Mouse (Mus musculus) lung, postnatal 25 days (tissue): Measurements from ENCODE around the gene Slco6c1.

Experiments
- DNase-seq: peaks from one replicate; pipeline ENCODE4 v3.0.0; 2022; ENCODE audit warnings: low spot score

Slco6c1 gene

DNA sequence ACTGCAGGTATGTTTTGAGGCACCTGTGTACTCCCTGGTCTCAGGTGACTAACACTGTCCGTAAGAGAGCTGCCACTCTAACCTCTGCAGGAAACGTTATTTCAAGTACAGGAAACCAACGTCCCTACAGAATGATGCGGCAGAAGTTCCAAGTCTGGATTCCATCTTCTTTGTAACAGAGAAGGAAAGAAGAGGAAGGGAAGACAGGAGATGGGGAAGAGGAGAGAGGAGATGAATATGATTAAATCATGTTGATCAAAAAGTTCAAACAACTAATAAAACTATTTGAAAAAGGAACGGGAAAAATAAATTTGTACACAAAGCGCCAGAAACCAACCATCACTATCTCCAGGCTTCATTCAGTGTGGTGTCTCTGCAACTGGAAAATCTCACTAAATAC is at the start of gene Slco6c1:
Gene Slco6c1, minus strand, starts transcription at position 101 of the 400 bp plus-strand sequence.
- no peak for DNase-seq

DNA sequence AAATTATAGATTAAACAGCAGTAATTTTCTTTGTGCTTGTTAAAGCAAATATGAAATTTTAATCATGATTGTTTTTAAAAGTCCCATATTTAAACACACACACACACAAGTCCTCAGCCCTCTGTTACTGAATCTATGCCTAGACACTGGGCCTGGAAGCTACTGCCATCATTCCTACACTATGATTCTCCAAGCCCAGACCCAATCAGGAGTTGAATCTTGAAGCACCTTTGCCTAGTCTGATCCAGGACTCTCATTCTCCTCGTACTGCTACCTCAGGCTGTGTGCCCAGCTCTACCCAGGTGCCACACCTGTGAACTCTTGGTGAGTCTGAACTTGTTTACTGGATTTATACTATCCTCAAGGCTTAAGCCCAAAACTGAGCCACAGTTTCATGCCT is 89.1 kb downstream of the Slco6c1 start:
- DNase-seq, result no peak

DNA sequence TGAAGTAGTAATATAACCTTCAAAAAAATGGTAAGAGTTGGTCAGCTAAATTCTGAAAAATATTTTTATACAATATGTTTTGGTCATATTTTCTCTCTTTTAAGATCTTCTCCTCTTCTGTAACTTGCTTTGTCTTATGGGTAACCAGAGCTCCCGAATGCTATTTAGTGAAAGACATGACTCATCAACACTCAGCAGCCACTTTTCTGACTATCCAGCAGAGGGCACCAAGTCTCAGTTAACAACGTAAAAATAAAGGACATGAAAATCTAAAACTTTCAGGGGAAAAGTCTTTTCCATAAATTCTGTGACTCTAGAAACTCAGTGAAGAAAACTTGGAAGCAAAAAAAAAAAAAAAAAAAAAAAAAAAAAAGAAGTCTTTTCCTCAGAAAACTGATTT is 89.6 kb downstream of the Slco6c1 start:
- no peak for DNase-seq

DNA sequence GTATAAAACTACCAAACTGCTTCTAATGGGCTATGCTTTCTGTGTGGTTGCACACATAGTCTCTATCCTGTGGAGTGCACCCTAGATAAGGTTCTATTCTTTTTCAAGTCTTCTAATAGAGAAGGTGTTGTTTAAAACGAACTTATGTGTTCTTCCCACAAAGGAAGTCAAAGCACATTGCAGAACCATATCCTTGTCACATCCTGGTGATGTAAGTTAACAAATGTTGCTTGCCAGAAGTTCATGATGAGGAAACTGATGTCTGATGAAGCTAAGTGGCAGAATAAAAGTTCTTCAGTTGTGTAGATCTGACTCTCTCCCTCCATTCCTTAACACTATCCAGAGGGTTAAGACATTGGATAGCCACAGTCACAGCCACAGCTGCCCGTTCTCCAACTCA is 90.1 kb downstream of the Slco6c1 start:
- no peak for DNase-seq

DNA sequence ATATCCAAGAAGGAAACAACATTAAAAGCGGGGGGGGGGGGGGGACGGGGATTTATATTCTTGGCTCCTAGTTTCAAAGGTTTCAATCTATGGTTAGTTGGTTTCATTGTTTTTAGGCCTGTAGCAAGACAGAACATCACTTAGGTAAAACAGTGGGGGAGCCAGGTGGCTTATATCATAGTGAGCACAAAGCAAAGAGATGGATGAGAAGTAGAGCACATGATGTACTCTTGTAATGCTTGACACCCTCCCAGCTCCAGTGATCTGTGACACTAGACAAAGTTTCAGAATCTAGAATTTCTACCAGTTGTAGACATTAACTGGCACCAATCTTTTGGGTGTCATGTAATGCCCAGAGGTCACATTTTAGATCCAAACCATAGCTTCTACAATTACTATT is 106.7 kb downstream of the Slco6c1 start:
- DNase-seq, result no peak

DNA sequence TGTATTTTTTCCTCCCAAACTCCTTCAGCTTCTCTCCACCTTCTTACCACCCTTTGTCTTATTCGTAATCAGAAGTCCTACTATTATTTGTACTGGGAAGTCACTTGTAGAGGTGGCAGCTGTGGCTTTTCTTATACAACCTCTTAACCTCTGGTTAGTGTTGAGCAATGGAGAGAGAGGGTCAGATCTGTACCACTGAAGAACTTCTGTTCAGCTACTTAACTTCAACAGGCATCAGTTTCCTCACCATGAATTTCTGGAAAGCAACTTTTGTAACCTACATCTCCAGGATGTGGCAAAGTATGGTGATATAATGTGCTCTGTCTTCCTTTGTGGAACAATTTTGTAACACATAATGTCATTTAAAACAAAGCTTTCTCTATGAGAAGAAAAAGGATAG is 108.7 kb downstream of the Slco6c1 start:
- DNase-seq, result no peak

DNA sequence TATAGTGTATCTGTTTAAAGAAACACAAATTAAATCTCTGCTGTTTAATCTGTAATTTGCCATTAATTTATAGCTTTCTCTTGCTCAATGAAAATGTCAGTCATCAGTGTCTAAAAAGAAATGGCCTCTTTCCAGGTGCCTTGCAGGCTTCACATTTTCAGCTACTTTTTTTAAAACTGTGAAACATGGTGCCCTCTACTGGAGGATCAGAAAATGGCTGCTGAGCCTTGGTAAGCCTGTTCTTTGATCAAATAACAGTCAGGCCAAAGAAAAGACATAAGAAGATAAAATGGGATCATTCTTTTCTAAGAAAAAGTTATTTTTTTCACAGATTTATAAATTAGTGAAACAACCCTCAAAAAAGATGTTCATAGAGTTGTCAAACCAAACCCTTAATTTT is 109.1 kb downstream of the Slco6c1 start:
- peak; percentile 42 for DNase-seq
